Mouse (Mus musculus): ENCODE results near the gene Prkag2. TPM values are rescaled to one million over a fixed set of nuclear protein-coding genes. Genes with fewer than 3 reads are reported as not detected.

Prkag2 gene
- 104 and 125 TPM in 2 replicates for polyA plus RNA-seq (2015; fragmentation: Nextera tagmentation; extraction: Ambion mirVana)

- peaks cover 18% of the 10 kb centered on the region for H3K4me1 ChIP-seq (ENCODE audit: control insufficient read depth, insufficient read depth, low read length)
- no peaks in the 10 kb centered on the region for H3K9me3 ChIP-seq (replicated peaks; ENCODE audit: control insufficient read depth, low read length)
- peak; percentile 64 for ATAC-seq (replicated peaks; ENCODE audit: extremely low read depth, insufficient read depth, low FRiP score)
- H3K9ac ChIP-seq (ENCODE audit: low read length), result peak within 1 kb of the TSS; percentile 75
- peak within 1 kb of the TSS; percentile 83 for H3K4me3 ChIP-seq (ENCODE audit: low read length)
- under 1% methylated on average over 49 of the region's 50 CpGs for WGBS
- no peaks in the 10 kb centered on the region for H3K27me3 ChIP-seq (ENCODE audit: control insufficient read depth, insufficient read depth, low read length)
- no peaks in the 10 kb centered on the region for H3K36me3 ChIP-seq (ENCODE audit: control insufficient read depth, insufficient read depth)
- peak within 1 kb of the TSS; percentile 72 for H3K27ac ChIP-seq (ENCODE audit: low read length)
- H3K4me2 ChIP-seq (ENCODE audit: low read depth, low read length), result peak within 1 kb of the TSS; percentile 99
Observed at GRCm38 (mm10) chr5:25100516-25101125, at the start of gene Prkag2. Gene Prkag2, minus strand, starts transcription at chr5:25100642.

- no peak overlapping the region for H3K9ac ChIP-seq (ENCODE audit: low read length)
Observed at GRCm38 (mm10) chr5:25149331-25149965, 49.0 kb upstream of the Prkag2 start.

DNA sequence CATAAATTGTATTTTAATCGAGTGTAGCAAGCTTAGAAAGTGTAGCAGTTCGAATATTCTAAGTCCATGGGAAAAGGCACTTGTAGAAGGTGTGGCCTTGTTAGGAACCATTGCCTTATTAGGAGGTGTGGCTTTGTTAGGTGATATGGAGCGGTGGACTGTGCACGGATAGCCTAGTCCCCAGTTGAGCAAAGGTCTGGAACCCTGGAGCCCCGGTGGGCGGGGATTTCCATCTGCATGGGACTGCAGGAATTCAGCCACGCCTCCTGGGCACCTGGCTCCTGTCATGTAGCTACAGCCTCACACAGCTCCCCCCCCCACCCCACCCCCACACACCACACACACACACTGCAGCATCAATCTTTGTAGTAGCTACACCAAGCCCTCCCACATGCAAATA is 46.3 kb upstream of the Prkag2 start:
- Histone ChIP-seq H3K36me3 (ENCODE audit: control insufficient read depth, insufficient read depth) (no peaks in the 10 kb centered on the region), H3K4me1 (ENCODE audit: control insufficient read depth, insufficient read depth, low read length) (no peaks in the 10 kb centered on the region), H3K9me3 (replicated peaks; ENCODE audit: control insufficient read depth, low read length) (no peaks in the 10 kb centered on the region), H3K27me3 (ENCODE audit: control insufficient read depth, insufficient read depth, low read length) (no peaks in the 10 kb centered on the region), H3K4me2 (ENCODE audit: low read depth, low read length) (no peak overlapping the region), H3K4me3 (ENCODE audit: low read length) (no peak overlapping the region), H3K27ac (ENCODE audit: low read length) (no peak overlapping the region), H3K9ac (ENCODE audit: low read length) (no peak overlapping the region)
- ATAC-seq (replicated peaks; ENCODE audit: extremely low read depth, insufficient read depth, low FRiP score), result no peak
- WGBS, result 76% methylated on average over 7 of the region's 7 CpGs

More at GRCm38 (mm10) chr5:25149331-25149965, 49.0 kb upstream of the Prkag2 start:
- H3K4me1 ChIP-seq (ENCODE audit: control insufficient read depth, insufficient read depth, low read length), result no peaks in the 10 kb centered on the region
- H3K4me2 ChIP-seq (ENCODE audit: low read depth, low read length), result no peak overlapping the region
- H3K4me3 ChIP-seq (ENCODE audit: low read length), result no peak overlapping the region
- no peak overlapping the region for H3K27ac ChIP-seq (ENCODE audit: low read length)
- H3K36me3 ChIP-seq (ENCODE audit: control insufficient read depth, insufficient read depth), result no peaks in the 10 kb centered on the region
- ATAC-seq (replicated peaks; ENCODE audit: extremely low read depth, insufficient read depth, low FRiP score), result no peak
- no peaks in the 10 kb centered on the region for H3K27me3 ChIP-seq (ENCODE audit: control insufficient read depth, insufficient read depth, low read length)
- WGBS, result 51% methylated on average over 2 of the region's 2 CpGs
- no peaks in the 10 kb centered on the region for H3K9me3 ChIP-seq (replicated peaks; ENCODE audit: control insufficient read depth, low read length)

DNA sequence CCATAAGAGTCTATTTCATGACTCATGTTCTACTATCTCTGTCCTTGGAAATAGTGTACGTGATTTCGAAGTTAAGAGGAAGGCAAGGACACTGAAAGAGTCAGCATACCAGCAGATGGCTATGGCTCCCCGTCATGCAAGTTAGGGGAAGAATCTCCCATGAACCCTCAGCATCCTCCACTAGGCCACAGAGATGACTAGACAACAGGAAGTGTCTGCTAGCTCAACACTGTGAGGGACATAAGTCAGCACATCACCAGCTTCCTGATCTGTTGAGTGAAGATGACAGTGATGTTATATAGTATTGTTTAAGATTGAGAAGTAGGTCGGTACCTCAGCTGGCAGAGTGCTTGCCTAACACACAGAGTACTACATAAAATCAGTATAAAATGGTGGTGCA is 27.4 kb upstream of the Prkag2 start:
- no peaks in the 10 kb centered on the region for H3K36me3 ChIP-seq (ENCODE audit: control insufficient read depth, insufficient read depth)
- H3K27ac ChIP-seq (ENCODE audit: low read length), result no peak overlapping the region
- no peak overlapping the region for H3K4me2 ChIP-seq (ENCODE audit: low read depth, low read length)
- whole genome bisulfite sequencing, result 73% methylated on average over 4 of the region's 4 CpGs
- H3K27me3 ChIP-seq (ENCODE audit: control insufficient read depth, insufficient read depth, low read length), result no peaks in the 10 kb centered on the region
- no peak for ATAC-seq (replicated peaks; ENCODE audit: extremely low read depth, insufficient read depth, low FRiP score)
- no peak overlapping the region for H3K4me3 ChIP-seq (ENCODE audit: low read length)
- H3K4me1 ChIP-seq (ENCODE audit: control insufficient read depth, insufficient read depth, low read length), result no peaks in the 10 kb centered on the region
- H3K9me3 ChIP-seq (replicated peaks; ENCODE audit: control insufficient read depth, low read length), result no peaks in the 10 kb centered on the region
- H3K9ac ChIP-seq (ENCODE audit: low read length), result no peak overlapping the region

- H3K9me3 ChIP-seq (replicated peaks; ENCODE audit: control insufficient read depth, low read length), result no peaks in the 10 kb centered on the region
- H3K4me1 ChIP-seq (ENCODE audit: control insufficient read depth, insufficient read depth, low read length), result no peaks in the 10 kb centered on the region
- no peaks in the 10 kb centered on the region for H3K36me3 ChIP-seq (ENCODE audit: control insufficient read depth, insufficient read depth)
- 69% methylated on average over 3 of the region's 3 CpGs for WGBS
- H3K27ac ChIP-seq (ENCODE audit: low read length), result no peak overlapping the region
- H3K9ac ChIP-seq (ENCODE audit: low read length), result no peak overlapping the region
- H3K4me2 ChIP-seq (ENCODE audit: low read depth, low read length), result no peak overlapping the region
- no peak for ATAC-seq (replicated peaks; ENCODE audit: extremely low read depth, insufficient read depth, low FRiP score)
- H3K4me3 ChIP-seq (ENCODE audit: low read length), result no peak overlapping the region
- no peaks in the 10 kb centered on the region for H3K27me3 ChIP-seq (ENCODE audit: control insufficient read depth, insufficient read depth, low read length)
Observed at GRCm38 (mm10) chr5:25125884-25126560, 25.6 kb upstream of the Prkag2 start.

DNA sequence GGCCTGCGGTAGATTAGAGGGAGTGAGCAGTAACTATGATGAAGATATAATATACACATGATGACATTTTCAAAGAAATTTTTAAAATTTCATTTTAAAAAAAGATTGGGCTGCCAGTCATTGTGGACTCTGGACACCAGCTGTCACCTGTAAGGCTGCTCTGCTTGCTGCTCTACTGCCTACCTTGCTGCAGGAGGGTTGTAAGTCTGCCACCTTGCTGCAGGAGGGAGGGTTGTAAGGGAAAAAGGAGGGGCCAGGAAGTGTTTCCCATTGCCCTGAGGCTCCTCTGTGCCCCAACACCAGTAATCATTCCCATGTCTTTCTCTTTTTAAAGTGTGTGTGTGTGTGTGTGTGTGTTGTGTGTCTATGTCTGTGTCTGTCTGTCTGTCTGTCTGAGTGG is 22.1 kb upstream of the Prkag2 start:
- Histone ChIP-seq H3K4me1 (ENCODE audit: control insufficient read depth, insufficient read depth, low read length) (no peaks in the 10 kb centered on the region), H3K9ac (ENCODE audit: low read length) (no peak overlapping the region), H3K4me2 (ENCODE audit: low read depth, low read length) (no peak overlapping the region), H3K27me3 (ENCODE audit: control insufficient read depth, insufficient read depth, low read length) (no peaks in the 10 kb centered on the region), H3K36me3 (ENCODE audit: control insufficient read depth, insufficient read depth) (no peaks in the 10 kb centered on the region), H3K9me3 (replicated peaks; ENCODE audit: control insufficient read depth, low read length) (no peaks in the 10 kb centered on the region), H3K27ac (ENCODE audit: low read length) (no peak overlapping the region), H3K4me3 (ENCODE audit: low read length) (no peak overlapping the region)
- 94% methylated on average over 1 of the region's 1 CpGs for WGBS
- ATAC-seq (replicated peaks; ENCODE audit: extremely low read depth, insufficient read depth, low FRiP score), result no peak

GRCm38 (mm10) chr5:25119148-25119547 is 18.7 kb upstream of the Prkag2 start:
- no peak overlapping the region for H3K4me2 ChIP-seq (ENCODE audit: low read depth, low read length)
- no peaks in the 10 kb centered on the region for H3K9me3 ChIP-seq (replicated peaks; ENCODE audit: control insufficient read depth, low read length)
- no peak overlapping the region for H3K27ac ChIP-seq (ENCODE audit: low read length)
- H3K4me3 ChIP-seq (ENCODE audit: low read length), result no peak overlapping the region
- WGBS, result 79% methylated on average over 5 of the region's 5 CpGs
- ATAC-seq (replicated peaks; ENCODE audit: extremely low read depth, insufficient read depth, low FRiP score), result no peak
- no peaks in the 10 kb centered on the region for H3K27me3 ChIP-seq (ENCODE audit: control insufficient read depth, insufficient read depth, low read length)
- no peak overlapping the region for H3K9ac ChIP-seq (ENCODE audit: low read length)
- no peaks in the 10 kb centered on the region for H3K4me1 ChIP-seq (ENCODE audit: control insufficient read depth, insufficient read depth, low read length)
- no peaks in the 10 kb centered on the region for H3K36me3 ChIP-seq (ENCODE audit: control insufficient read depth, insufficient read depth)

DNA sequence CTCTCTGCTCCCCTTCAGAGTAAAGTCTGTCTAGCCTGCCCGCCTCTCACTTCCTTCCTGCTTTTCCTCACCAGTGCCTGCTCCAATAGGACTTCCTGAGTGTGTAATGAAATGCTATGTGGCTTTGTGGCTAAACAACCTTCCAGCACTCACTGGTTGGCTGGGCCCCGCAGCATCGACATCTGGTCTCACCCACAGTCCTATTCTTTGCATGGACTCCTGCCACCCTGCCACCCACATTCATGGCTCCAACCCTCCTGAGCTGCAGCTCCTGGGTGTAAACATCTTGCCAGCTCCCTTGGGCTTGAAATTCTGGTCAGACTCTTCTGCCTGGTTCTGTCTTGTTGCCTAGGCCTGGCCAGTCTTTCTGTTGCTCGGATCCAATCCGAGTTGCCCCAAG is 15.6 kb upstream of the Prkag2 start:
- WGBS, result 64% methylated on average over 5 of the region's 5 CpGs
- H3K27me3 ChIP-seq (ENCODE audit: control insufficient read depth, insufficient read depth, low read length), result no peaks in the 10 kb centered on the region
- no peak overlapping the region for H3K4me3 ChIP-seq (ENCODE audit: low read length)
- H3K4me1 ChIP-seq (ENCODE audit: control insufficient read depth, insufficient read depth, low read length), result no peaks in the 10 kb centered on the region
- no peak overlapping the region for H3K9ac ChIP-seq (ENCODE audit: low read length)
- H3K9me3 ChIP-seq (replicated peaks; ENCODE audit: control insufficient read depth, low read length), result no peaks in the 10 kb centered on the region
- ATAC-seq (replicated peaks; ENCODE audit: extremely low read depth, insufficient read depth, low FRiP score), result no peak
- no peak overlapping the region for H3K27ac ChIP-seq (ENCODE audit: low read length)
- no peak overlapping the region for H3K4me2 ChIP-seq (ENCODE audit: low read depth, low read length)
- no peaks in the 10 kb centered on the region for H3K36me3 ChIP-seq (ENCODE audit: control insufficient read depth, insufficient read depth)

DNA sequence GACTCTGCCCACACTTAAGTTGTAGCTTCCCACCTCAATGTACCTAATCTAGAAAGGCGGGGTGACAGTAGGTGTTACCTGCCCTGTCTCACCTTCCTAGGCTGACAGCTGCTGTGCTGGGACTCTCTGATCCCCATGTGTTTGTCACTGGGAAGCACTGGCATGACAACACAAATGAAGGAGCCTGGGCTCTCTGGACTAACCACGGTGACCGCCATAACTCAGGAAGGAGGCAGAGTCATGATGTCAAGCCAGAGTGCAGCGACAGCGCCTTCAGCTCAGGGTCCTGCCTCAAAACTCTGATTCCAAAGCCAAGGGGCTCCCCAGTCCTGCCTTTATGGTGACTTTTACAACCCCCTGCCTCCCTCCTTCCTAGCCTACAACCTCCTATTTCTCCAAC is 14.8 kb upstream of the Prkag2 start:
- WGBS, result 68% methylated on average over 5 of the region's 5 CpGs
- Histone ChIP-seq H3K9me3 (replicated peaks; ENCODE audit: control insufficient read depth, low read length) (no peaks in the 10 kb centered on the region), H3K36me3 (ENCODE audit: control insufficient read depth, insufficient read depth) (no peaks in the 10 kb centered on the region), H3K9ac (ENCODE audit: low read length) (no peak overlapping the region), H3K27ac (ENCODE audit: low read length) (no peak overlapping the region), H3K4me3 (ENCODE audit: low read length) (no peak overlapping the region), H3K27me3 (ENCODE audit: control insufficient read depth, insufficient read depth, low read length) (no peaks in the 10 kb centered on the region), H3K4me2 (ENCODE audit: low read depth, low read length) (no peak overlapping the region), H3K4me1 (ENCODE audit: control insufficient read depth, insufficient read depth, low read length) (no peaks in the 10 kb centered on the region)
- ATAC-seq (replicated peaks; ENCODE audit: extremely low read depth, insufficient read depth, low FRiP score), result no peak
